Mouse (Mus musculus) v-Abl transformed pro-B cells (cell line): ENCODE data around the gene Nfe2l1.

Source experiments
- in situ Hi-C, 2 experiments: fragments of 400-800 bp; cut with MboI; formaldehyde crosslinking; loops; one replicate each; pipeline ENCODE4 v1.15.1; 2025; ENCODE audit not compliant: unreplicated experiment in 2 of 2

The Nfe2l1 gene

GRCm38 (mm10) chr11:96829813-96830538, at the start of gene Nfe2l1:
TSS of gene Nfe2l1 (minus strand) at chr11:96829968.
- in situ Hi-C loops, result loop anchor here (5.0 to 10.0 kb wide), 2 partner anchors 38 to 55 kb away; partner anchors contain the start of gene Snx11 (in 1 of the 2)

GRCm38 (mm10) chr11:96879359-96879758, 49.6 kb upstream of the Nfe2l1 start:
- in situ Hi-C loops, result no loop called here

- in situ Hi-C loops, result no loop called here
Observed at GRCm38 (mm10) chr11:96878715-96879114, 48.9 kb upstream of the Nfe2l1 start.

- in situ Hi-C loops, result no loop called here
Observed at GRCm38 (mm10) chr11:96877071-96877470, 47.3 kb upstream of the Nfe2l1 start.

- in situ Hi-C loops, result no loop called here
Observed at GRCm38 (mm10) chr11:96876300-96877040, 46.7 kb upstream of the Nfe2l1 start.

- in situ Hi-C loops, result no loop called here
Observed at GRCm38 (mm10) chr11:96875745-96876144, 46.0 kb upstream of the Nfe2l1 start.

GRCm38 (mm10) chr11:96875270-96875669, 45.5 kb upstream of the Nfe2l1 start:
- in situ Hi-C loops, result no loop called here

GRCm38 (mm10) chr11:96873601-96874140, 43.9 kb upstream of the Nfe2l1 start:
- in situ Hi-C loops, result loop anchor here (5.0 to 25.0 kb wide), 3 partner anchors 34 to 1336 kb away; partner anchors contain the start of gene Atp5g1 (in 2 of the 2)

GRCm38 (mm10) chr11:96872441-96873379, 42.9 kb upstream of the Nfe2l1 start:
- in situ Hi-C loops, result loop anchor here (5.0 to 25.0 kb wide), 3 partner anchors 35 to 1335 kb away; partner anchors contain the start of gene Atp5g1 (in 2 of the 2)

- in situ Hi-C loops, result loop anchor here (5.0 to 25.0 kb wide), 4 partner anchors 45 to 1330 kb away; partner anchors contain the start of gene Atp5g1 (in 2 of the 2)
Observed at GRCm38 (mm10) chr11:96867149-96867548, 37.4 kb upstream of the Nfe2l1 start.

- in situ Hi-C loops, result loop anchor here (5.0 to 25.0 kb wide), 8 partner anchors 101 to 1326 kb away; partner anchors contain the start of genes Atp5g1 (in 2 of the 2) and Hoxb8 (in 1 of the 2)
Observed at GRCm38 (mm10) chr11:96863206-96863995, 33.6 kb upstream of the Nfe2l1 start.

- in situ Hi-C loops, result loop anchor here (5.0 to 25.0 kb wide), 8 partner anchors 100 to 1325 kb away; partner anchors contain the start of genes Atp5g1 (in 2 of the 2) and Hoxb8 (in 1 of the 2)
Observed at GRCm38 (mm10) chr11:96862534-96862933, 32.8 kb upstream of the Nfe2l1 start.

GRCm38 (mm10) chr11:96861878-96862289, 32.1 kb upstream of the Nfe2l1 start:
- in situ Hi-C loops, result loop anchor here (5.0 to 25.0 kb wide), 8 partner anchors 100 to 1325 kb away; partner anchors contain the start of genes Atp5g1 (in 2 of the 2) and Hoxb8 (in 1 of the 2)

- in situ Hi-C loops, result loop anchor here (5.0 to 25.0 kb wide), 8 partner anchors 99 to 1324 kb away; partner anchors contain the start of genes Atp5g1 (in 2 of the 2) and Hoxb8 (in 1 of the 2)
Observed at GRCm38 (mm10) chr11:96861446-96861845, 31.7 kb upstream of the Nfe2l1 start.

- in situ Hi-C loops, result loop anchor here (5.0 to 25.0 kb wide), 8 partner anchors 98 to 1323 kb away; partner anchors contain the start of genes Atp5g1 (in 2 of the 2) and Hoxb8 (in 1 of the 2)
Observed at GRCm38 (mm10) chr11:96860564-96860963, 30.8 kb upstream of the Nfe2l1 start.

GRCm38 (mm10) chr11:96859635-96860034, 29.9 kb upstream of the Nfe2l1 start:
- in situ Hi-C loops, result loop anchor here (5.0 to 25.0 kb wide), 8 partner anchors 97 to 1322 kb away; partner anchors contain the start of genes Atp5g1 (in 2 of the 2) and Hoxb8 (in 1 of the 2)

- in situ Hi-C loops, result loop anchor here (25.0 kb wide), 2 partner anchors 770 to 1320 kb away; partner anchors contain the start of gene Atp5g1 (in 2 of the 2)
Observed at GRCm38 (mm10) chr11:96857446-96857845, 27.7 kb upstream of the Nfe2l1 start.
